Comparison of ENCODE assay signal across 8 mouse cellular contexts in the genomic region with DNA sequence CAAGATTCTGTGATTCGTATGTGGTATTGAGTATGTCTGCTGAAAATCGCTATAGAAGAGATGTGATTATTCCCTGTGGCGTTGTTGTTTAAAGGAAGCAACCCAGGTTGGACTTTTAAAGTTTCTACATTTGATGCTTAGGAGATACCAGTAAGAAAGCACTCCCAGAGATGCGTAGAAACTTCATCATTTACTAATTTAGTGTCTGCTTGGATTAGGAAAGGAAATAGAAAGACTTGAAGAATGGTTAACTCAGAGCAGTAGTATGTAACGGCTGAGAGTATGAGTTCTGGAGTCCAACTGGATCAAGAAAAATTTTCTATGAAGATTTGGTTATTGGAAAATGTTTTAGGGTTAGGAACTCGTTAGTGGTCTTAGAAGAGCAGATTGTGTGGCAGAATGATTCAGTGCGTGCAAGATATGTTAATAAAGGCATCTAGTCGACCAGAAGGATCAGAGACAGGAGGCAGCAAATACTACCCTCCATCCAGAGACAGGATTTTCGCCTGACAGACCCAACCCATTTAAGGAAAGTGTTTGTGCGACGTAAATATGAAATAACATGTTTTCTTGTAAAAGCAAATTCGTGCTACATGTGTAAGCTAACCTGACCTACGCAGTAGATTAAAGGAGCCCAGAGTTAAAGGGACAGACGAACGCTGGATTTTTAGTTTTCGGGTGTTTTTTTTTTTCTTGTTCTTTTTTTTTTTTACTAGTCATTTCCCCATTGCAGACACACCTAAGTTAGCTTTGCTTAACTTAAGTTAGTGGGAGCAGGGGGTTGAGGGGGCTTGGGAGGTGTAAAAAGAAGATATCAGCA. TPM values are rescaled to one million over a fixed set of nuclear protein-coding genes. Genes with fewer than 3 reads are reported as not detected.
DNase-seq lines count a peak whose midpoint lies in the region; ATAC-seq and TF ChIP-seq lines count a peak whose summit lies in the region.

No protein-coding gene starts in this region.

- H3K9ac ChIP-seq in forebrain, embryonic 12.5 days = peak overlapping the region; percentile 80
- peak overlapping the region; percentile 83; the same call in 1 of the 2 replicates for H3K9ac ChIP-seq in limb, embryonic 15.5 days

- no peaks in the 10 kb centered on the region for H3K27me3 ChIP-seq in cerebellum, adult 2 months (ENCODE audit: control insufficient read depth, insufficient read depth, low read length)
- H3K27me3 ChIP-seq in forebrain, embryonic 12.5 days = no peaks in the 10 kb centered on the region
- H3K27me3 ChIP-seq in limb, embryonic 15.5 days = no peaks in the 10 kb centered on the region

- H3K9me3 ChIP-seq in forebrain, embryonic 12.5 days = peaks cover 8% of the 10 kb centered on the region; the same call in 1 of the 2 replicates
- H3K9me3 ChIP-seq in limb, embryonic 15.5 days = no peaks in the 10 kb centered on the region

- TF ChIP-seq CTCF in cerebellum, adult 2 months (IDR thresholded peaks at IDR 0.05; ENCODE audit: borderline replicate concordance, insufficient read depth, low read depth, low read length) = no peak

- no peak overlapping the region; the same call in 1 of the 2 replicates for H3K27ac ChIP-seq in cerebellum, adult 2 months (ENCODE audit: insufficient read depth, low read length)
- peak overlapping the region; percentile 98 for H3K27ac ChIP-seq in forebrain, embryonic 12.5 days
- H3K27ac ChIP-seq in limb, embryonic 15.5 days = peak overlapping the region; percentile 100

- H3K4me2 ChIP-seq in forebrain, embryonic 12.5 days = peak overlapping the region; percentile 69
- H3K4me2 ChIP-seq in limb, embryonic 15.5 days = peak overlapping the region; percentile 81

- TF ChIP-seq POLR2A in cerebellum, adult 2 months (IDR thresholded peaks at IDR 0.05; ENCODE audit: borderline replicate concordance, insufficient read depth, low read length) = no peak

- WGBS in cerebellum, adult 2 months = 43% methylated on average over 16 of the region's 16 CpGs
- 72% methylated on average over 16 of the region's 16 CpGs for WGBS in forebrain, embryonic 12.5 days
- WGBS in limb, embryonic 15.5 days = 63% methylated on average over 16 of the region's 16 CpGs

- no peaks in the 10 kb centered on the region; the same call in 1 of the 2 replicates for H3K4me1 ChIP-seq in cerebellum, adult 2 months (ENCODE audit: control insufficient read depth, insufficient read depth, low read length)
- H3K4me1 ChIP-seq in forebrain, embryonic 12.5 days = peaks cover 33% of the 10 kb centered on the region
- peaks cover 26% of the 10 kb centered on the region for H3K4me1 ChIP-seq in limb, embryonic 15.5 days

- H3K36me3 ChIP-seq in forebrain, embryonic 12.5 days (replicated peaks) = peaks cover 26% of the 10 kb centered on the region
- peaks cover 36% of the 10 kb centered on the region for H3K36me3 ChIP-seq in limb, embryonic 15.5 days

- peak in 1 of 2 experiments; percentile 15 for DNase-seq in cerebellum, adult 2 months
- no peak for DNase-seq in cerebellum, adult 9-11 months
- peak; percentile 38 for DNase-seq in 3T3-L1 (ENCODE audit: low read depth, low spot score)
- no peak for DNase-seq in adrenal gland, adult 8-10 months
- DNase-seq in cerebellum, postnatal 36 days = no peak
- no peak for DNase-seq in adrenal gland, adult 18-20 months (ENCODE audit: low spot score in 2 of 2)

- no peak for ATAC-seq in forebrain, embryonic 12.5 days (ENCODE audit: low FRiP score)
- no peak for ATAC-seq in limb, embryonic 15.5 days (ENCODE audit: insufficient number of reproducible peaks, low FRiP score, low TSS enrichment, low read depth)

- H3K4me3 ChIP-seq in cerebellum, adult 2 months (replicated peaks; ENCODE audit: insufficient read depth, low read depth, low read length) = peak overlapping the region; percentile 89
- peak overlapping the region; percentile 60 for H3K4me3 ChIP-seq in forebrain, embryonic 12.5 days (replicated peaks)
- H3K4me3 ChIP-seq in limb, embryonic 15.5 days = peak overlapping the region; percentile 70

RNA-seq across cellular contexts. Expression of gene Lcmt2, which starts 1.0 kb away (rescaled TPM):
- polyA plus RNA-seq in cerebellum, adult 2 months (2012; rRNA removed) = 9.2 and 10.6 TPM in 2 replicates
- 21.7 and 26.6 TPM in 2 replicates for polyA plus RNA-seq in forebrain, embryonic 12.5 days (2016; fragmentation: Nextera tagmentation; extraction: Ambion mirVana)
- polyA plus RNA-seq in limb, embryonic 15.5 days (2015; fragmentation: Nextera tagmentation; extraction: Ambion mirVana) = 19.7 and 21.4 TPM in 2 replicates
- 10 to 100 TPM in 3 of 4 experiments, 1 to 10 TPM in 1; 9.3 to 11.4 (median 11.2) TPM for total RNA-seq in adrenal gland, adult 8-10 months (2022)
- total RNA-seq in adrenal gland, adult 18-20 months (2021) = 1 to 10 TPM; 8.5 to 9.2 TPM

RNA-seq across cellular contexts. Expression of gene Adal, which starts 1.2 kb away (rescaled TPM):
- polyA plus RNA-seq in cerebellum, adult 2 months (2012; rRNA removed) = 26.3 and 26.7 TPM in 2 replicates
- polyA plus RNA-seq in forebrain, embryonic 12.5 days (2016; fragmentation: Nextera tagmentation; extraction: Ambion mirVana) = 25.7 and 33.3 TPM in 2 replicates
- 16.7 and 17.7 TPM in 2 replicates for polyA plus RNA-seq in limb, embryonic 15.5 days (2015; fragmentation: Nextera tagmentation; extraction: Ambion mirVana)
- total RNA-seq in adrenal gland, adult 8-10 months (2022) = 10 to 100 TPM; 20.0 to 26.3 (median 25.4) TPM
- total RNA-seq in adrenal gland, adult 18-20 months (2021) = 10 to 100 TPM; 16.1 to 19.3 TPM

RNA-seq across cellular contexts. Expression of gene Tubgcp4, which starts 29.0 kb away (rescaled TPM):
- 40.2 and 47.4 TPM in 2 replicates for polyA plus RNA-seq in cerebellum, adult 2 months (2012; rRNA removed)
- polyA plus RNA-seq in forebrain, embryonic 12.5 days (2016; fragmentation: Nextera tagmentation; extraction: Ambion mirVana) = 82.9 and 83.1 TPM in 2 replicates
- 48.7 and 48.9 TPM in 2 replicates for polyA plus RNA-seq in limb, embryonic 15.5 days (2015; fragmentation: Nextera tagmentation; extraction: Ambion mirVana)
- 10 to 100 TPM; 43.8 to 53.2 (median 44.6) TPM for total RNA-seq in adrenal gland, adult 8-10 months (2022)
- 10 to 100 TPM; 44.7 to 45.0 TPM for total RNA-seq in adrenal gland, adult 18-20 months (2021)

RNA-seq across cellular contexts. Expression of gene Zscan29, which starts 29.5 kb away (rescaled TPM):
- polyA plus RNA-seq in cerebellum, adult 2 months (2012; rRNA removed) = 6.4 and 6.8 TPM in 2 replicates
- 14.4 and 16.2 TPM in 2 replicates for polyA plus RNA-seq in forebrain, embryonic 12.5 days (2016; fragmentation: Nextera tagmentation; extraction: Ambion mirVana)
- polyA plus RNA-seq in limb, embryonic 15.5 days (2015; fragmentation: Nextera tagmentation; extraction: Ambion mirVana) = 9.3 and 10.1 TPM in 2 replicates
- 10 to 100 TPM; 16.8 to 19.6 (median 18.6) TPM for total RNA-seq in adrenal gland, adult 8-10 months (2022)
- total RNA-seq in adrenal gland, adult 18-20 months (2021) = 10 to 100 TPM; 16.4 to 19.8 TPM

RNA-seq across cellular contexts. Expression of gene Tgm7, which starts 31.8 kb away (rescaled TPM):
- polyA plus RNA-seq in cerebellum, adult 2 months (2012; rRNA removed) = 1.3 and 1.4 TPM in 2 replicates
- polyA plus RNA-seq in forebrain, embryonic 12.5 days (2016; fragmentation: Nextera tagmentation; extraction: Ambion mirVana) = not detected in 2 replicates
- polyA plus RNA-seq in limb, embryonic 15.5 days (2015; fragmentation: Nextera tagmentation; extraction: Ambion mirVana) = not detected in 2 replicates
- total RNA-seq in adrenal gland, adult 8-10 months (2022) = under 1 TPM in 1 of 4 experiments, not detected in 3; 0.31 TPM
- not detected for total RNA-seq in adrenal gland, adult 18-20 months (2021)
